Mouse (Mus musculus) lung, adult 2 months (tissue): Measurements from ENCODE around the gene Myo3b.

ENCODE experiments used
- CTCF ChIP-seq: fragments of 200-500 bp; IDR thresholded peaks from 2 replicates; pipeline ENCODE4 v1.5.1; 2011; ENCODE audit warnings: mild to moderate bottlenecking, low read length, control low read depth; ENCODE audit not compliant: insufficient read depth
- POLR2A ChIP-seq: fragments of 200-500 bp; IDR thresholded peaks from 2 replicates; pipeline ENCODE4 v1.6.1; 2011; ENCODE audit warnings: low read depth, mild to moderate bottlenecking, control low read depth, low read length, borderline replicate concordance; ENCODE audit errors: extremely low read depth

GRCm38 (mm10) chr2:70443035-70443434 lies 404.1 kb downstream of the Myo3b start:
- TF ChIP-seq CTCF = no peak
- TF ChIP-seq POLR2A = no peak
